Mouse (Mus musculus): ENCODE data around the gene Gm44503.

DNA sequence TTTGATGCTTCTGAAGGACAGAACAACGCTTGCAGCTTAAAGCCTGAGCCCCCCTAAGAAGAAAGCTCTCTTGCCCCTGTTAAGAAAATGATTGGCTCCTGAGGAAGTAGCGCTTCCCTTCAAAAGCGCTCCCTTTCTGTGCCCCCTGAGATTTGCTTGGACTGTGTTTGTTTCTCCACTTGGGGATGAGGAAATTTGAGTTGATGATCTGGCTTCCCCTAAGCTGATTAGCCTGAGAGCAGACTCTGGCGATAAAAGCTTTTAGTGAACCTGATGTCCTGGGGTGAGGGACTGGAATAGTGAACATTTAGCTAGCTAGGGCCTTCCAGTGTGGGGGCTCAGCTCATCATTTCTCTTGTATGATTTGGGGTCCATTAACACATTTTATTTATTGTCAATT, 90.3 kb downstream of the Gm44503 start:
- TF ChIP-seq POLR2A (IDR thresholded peaks at IDR 0.05; ENCODE audit: insufficient read length, low read depth) (no peak), USF1 (IDR thresholded peaks at IDR 0.05; ENCODE audit: low read depth) (no peak), POLR2AphosphoS2 (IDR thresholded peaks at IDR 0.05; ENCODE audit: insufficient read length, low read depth) (no peak), TCF3 (IDR thresholded peaks at IDR 0.05; ENCODE audit: insufficient read length, low read depth) (no peak), MYOD1 (IDR thresholded peaks at IDR 0.05; ENCODE audit: control insufficient read depth in 1 of 3, insufficient read length in 2 of 3, low read depth in 2 of 3) (no peak), REST (IDR thresholded peaks at IDR 0.05; ENCODE audit: insufficient read depth, insufficient read length) (no peak)

All from myocyte (in vitro differentiated cells).